Mouse (Mus musculus) fat pad, adult 2 months (tissue): Measurements from ENCODE around the gene Vrk3.

ENCODE experiments used
- DNase-seq: peaks from one replicate; pipeline ENCODE4 v3.0.0-alpha.2; 2011; ENCODE audit warnings: low read depth, low spot score; ENCODE audit errors: extremely low read depth

The Vrk3 gene

GRCm38 (mm10) chr7:44817441-44817840 is 69.2 kb downstream of the Vrk3 start:
- DNase-seq, result no peak

GRCm38 (mm10) chr7:44818164-44818563 is 70.0 kb downstream of the Vrk3 start:
- DNase-seq, result no peak

- no peak for DNase-seq
Observed at GRCm38 (mm10) chr7:44818751-44819235, 70.6 kb downstream of the Vrk3 start.

- no peak for DNase-seq
Observed at GRCm38 (mm10) chr7:44819391-44819790, 71.2 kb downstream of the Vrk3 start.

GRCm38 (mm10) chr7:44819863-44820262 is 71.7 kb downstream of the Vrk3 start:
- DNase-seq, result no peak

- DNase-seq, result no peak
Observed at GRCm38 (mm10) chr7:44820525-44820924, 72.3 kb downstream of the Vrk3 start.

- no peak for DNase-seq
Observed at GRCm38 (mm10) chr7:44821666-44822448, 73.6 kb downstream of the Vrk3 start.

GRCm38 (mm10) chr7:44823409-44823808 is 75.2 kb downstream of the Vrk3 start:
- no peak for DNase-seq

- DNase-seq, result no peak
Observed at GRCm38 (mm10) chr7:44824872-44825271, 76.7 kb downstream of the Vrk3 start.

GRCm38 (mm10) chr7:44826771-44827170 is 78.6 kb downstream of the Vrk3 start:
- no peak for DNase-seq
